Mouse (Mus musculus) brain, embryonic 14.5 days (tissue): Measurements from ENCODE around the gene Gm32742. TPM values are rescaled to one million over a fixed set of nuclear protein-coding genes. Genes with fewer than 3 reads are reported as not detected.

Experiments
- DNase-seq: peaks from one replicate; pipeline ENCODE4 v3.0.0-alpha.2; 2011; ENCODE audit warnings: low read depth
- CTCF ChIP-seq: fragments of 200-500 bp; IDR thresholded peaks from 2 replicates; pipeline ENCODE4 v1.5.1; 2012; ENCODE audit warnings: inconsistent platforms, mild to moderate bottlenecking, moderate library complexity, borderline replicate concordance; ENCODE audit not compliant: insufficient read depth, insufficient read length; ENCODE audit errors: extremely low read depth
- POLR2A ChIP-seq: fragments of 200-500 bp; IDR thresholded peaks from 2 replicates; pipeline ENCODE4 v1.6.1; 2012; ENCODE audit warnings: mild to moderate bottlenecking, inconsistent platforms, borderline replicate concordance; ENCODE audit not compliant: poor library complexity, insufficient read depth, insufficient read length, severe bottlenecking; ENCODE audit errors: extremely low read depth
- polyA plus RNA-seq: library from polyadenylated mRNA; depleted of rRNA; stranded (reverse); fragments of >200 nt; gene quantifications from 2 replicates; pipeline ENCODE4 v1.2.3, GENCODE M21; 2012

Gm32742 gene
- polyA plus RNA-seq, 1 experiment, result 0.04 TPM

DNA sequence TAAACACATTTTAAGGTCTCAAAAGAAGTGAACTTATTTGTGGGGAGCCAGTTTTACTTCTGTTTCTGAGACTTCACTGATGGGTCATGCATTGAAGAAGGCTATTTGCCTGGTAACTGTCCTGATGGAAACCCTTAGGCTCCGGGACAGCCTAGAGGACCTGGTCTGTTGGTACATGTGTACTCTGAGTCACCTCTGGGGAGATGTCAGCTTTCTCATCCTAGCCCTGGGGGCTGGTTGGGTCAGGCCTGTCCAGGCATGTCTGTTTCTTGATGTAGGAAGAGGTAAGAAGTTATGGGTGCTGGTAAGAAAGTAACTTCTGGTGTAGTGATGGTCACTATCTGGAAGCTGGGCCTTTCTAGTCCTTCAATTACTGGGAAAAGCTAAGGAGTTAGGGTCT, 10.4 kb upstream of the Gm32742 start:
- TF ChIP-seq CTCF, result no peak
- TF ChIP-seq POLR2A, result no peak
- no peak for DNase-seq

DNA sequence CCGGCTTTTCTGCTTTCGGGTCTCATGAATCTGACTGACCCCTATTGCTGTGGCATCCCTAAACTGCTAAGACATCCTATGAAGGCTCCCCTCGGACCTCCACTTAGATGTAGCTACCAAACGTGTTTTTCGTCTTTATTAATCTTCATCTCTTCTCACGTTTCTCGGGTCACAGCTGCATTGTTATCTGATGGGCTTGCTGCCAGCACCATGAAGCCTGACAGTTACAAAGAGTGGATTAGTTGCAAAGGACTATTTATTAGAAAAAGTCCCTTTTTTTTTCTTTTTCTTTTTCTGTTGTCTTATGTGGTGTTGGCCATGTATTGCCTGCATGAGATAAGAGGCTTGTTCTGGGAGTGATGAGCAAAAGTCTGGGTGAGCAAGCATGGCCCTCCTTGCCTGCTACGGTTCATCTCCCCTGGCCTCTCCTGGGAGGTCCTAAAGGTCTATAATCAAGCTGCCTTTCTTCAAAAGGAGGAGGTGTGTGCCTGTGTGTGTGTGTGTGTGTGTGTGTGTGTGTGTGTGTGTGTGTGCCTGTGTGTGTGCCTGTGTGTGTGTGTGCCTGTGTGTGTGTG, 9.7 kb upstream of the Gm32742 start:
- peak; percentile 20 for DNase-seq
- TF ChIP-seq CTCF (no peak), POLR2A (no peak)

DNA sequence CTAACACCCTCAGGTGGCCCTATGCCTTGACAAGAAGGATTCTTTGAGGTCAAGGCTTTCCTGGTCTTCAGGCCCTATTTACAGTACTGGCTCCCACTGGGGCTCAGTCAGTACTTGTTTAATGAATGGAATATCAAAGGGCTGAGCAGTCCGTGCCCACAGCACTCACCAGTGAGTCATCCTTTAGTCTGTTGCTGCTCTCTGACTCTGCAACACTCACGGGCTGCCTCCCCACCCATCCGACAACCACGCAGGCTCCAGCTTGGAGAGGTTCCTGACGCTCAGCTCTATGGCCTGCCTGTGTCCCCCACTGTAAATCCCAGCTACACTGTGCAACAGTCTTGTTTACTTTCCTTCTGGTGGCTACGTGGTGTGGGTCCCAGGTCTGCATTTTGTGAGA, 5.0 kb upstream of the Gm32742 start:
- no peak for TF ChIP-seq CTCF
- TF ChIP-seq POLR2A, result no peak
- DNase-seq, result no peak

DNA sequence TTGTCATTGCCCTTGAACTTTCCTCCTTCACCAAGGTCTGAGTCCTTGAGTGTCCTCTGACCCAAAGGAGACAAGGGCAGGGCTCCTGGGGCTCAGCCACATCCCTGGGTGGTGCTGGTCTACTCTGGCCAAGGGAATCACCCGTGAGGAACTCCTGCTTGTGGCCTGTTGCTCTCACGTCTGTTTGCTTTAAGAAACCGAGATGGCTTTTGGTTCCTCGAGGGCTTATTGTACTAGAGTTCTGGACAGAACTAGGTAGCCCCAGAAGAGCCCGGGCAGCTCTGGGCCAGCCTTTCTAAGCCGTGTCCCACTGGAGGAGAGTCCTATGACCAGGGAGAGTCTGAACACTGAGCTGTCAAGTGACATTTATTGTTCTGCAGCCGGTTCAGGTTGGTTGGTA, 3.8 kb upstream of the Gm32742 start:
- DNase-seq, result no peak
- TF ChIP-seq CTCF (no peak), POLR2A (no peak)

DNA sequence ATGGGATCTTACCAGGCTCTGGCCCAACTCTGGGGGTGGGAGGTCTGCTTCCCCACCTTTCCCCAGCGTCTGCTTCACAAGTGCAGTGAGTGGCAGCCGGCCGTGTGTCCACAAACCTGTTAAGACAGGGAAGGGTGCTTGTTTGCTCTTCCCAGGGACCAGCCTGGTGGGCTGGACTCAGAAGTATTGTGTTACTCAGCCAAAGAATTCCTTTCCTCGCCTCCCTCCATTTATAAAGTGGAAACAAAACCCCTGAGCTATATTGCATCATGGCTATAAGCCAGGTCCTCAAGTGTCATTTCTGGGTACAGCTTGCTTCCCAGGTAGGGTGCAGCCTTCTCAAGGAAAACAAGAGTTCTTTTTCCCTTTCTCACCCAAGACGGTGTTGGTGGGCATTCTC, 3.4 kb upstream of the Gm32742 start:
- DNase-seq, result no peak
- TF ChIP-seq CTCF, result no peak
- no peak for TF ChIP-seq POLR2A

DNA sequence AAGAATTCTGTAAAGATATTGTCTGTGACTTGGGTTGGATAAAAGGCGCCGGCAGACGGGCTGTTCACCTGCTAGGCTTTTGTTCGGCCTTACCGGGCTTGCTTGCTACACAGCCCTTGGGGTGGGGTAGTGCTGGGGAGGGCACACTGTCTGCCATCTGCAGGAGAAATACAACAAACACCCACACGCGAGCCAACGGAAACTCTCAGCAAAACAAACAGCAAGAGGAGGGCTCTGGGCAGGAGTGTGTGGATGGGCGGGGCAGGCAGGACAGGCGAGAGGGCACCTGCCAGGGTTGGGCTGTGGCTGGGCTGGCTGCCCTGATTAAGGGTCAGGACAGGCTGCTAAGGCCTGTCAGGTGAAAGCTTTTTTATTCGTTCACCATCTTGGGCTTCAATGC, 2.6 kb upstream of the Gm32742 start:
- TF ChIP-seq CTCF, result no peak
- TF ChIP-seq POLR2A, result no peak
- peak; percentile 50 for DNase-seq

DNA sequence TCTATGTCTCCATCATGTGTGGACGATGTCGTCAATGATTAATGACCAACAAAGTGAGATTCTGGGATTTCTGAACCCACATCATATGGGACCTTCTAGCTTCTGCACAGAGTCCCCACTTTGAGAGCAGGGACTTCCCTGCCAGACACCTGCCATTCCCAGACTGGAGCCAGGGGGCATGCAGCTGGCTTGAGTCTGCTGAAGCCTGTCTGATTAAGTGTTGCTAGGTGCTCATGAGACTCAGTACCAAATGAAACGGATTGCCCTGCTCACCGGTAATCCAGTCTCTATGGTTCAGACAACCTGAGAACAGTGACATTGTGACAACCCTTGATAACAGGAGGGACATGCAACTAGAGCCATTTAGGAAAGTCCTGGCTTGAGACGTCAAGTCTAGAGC, 1.3 kb downstream of the Gm32742 start:
- TF ChIP-seq POLR2A, result no peak
- no peak for TF ChIP-seq CTCF
- peak; percentile 18 for DNase-seq

DNA sequence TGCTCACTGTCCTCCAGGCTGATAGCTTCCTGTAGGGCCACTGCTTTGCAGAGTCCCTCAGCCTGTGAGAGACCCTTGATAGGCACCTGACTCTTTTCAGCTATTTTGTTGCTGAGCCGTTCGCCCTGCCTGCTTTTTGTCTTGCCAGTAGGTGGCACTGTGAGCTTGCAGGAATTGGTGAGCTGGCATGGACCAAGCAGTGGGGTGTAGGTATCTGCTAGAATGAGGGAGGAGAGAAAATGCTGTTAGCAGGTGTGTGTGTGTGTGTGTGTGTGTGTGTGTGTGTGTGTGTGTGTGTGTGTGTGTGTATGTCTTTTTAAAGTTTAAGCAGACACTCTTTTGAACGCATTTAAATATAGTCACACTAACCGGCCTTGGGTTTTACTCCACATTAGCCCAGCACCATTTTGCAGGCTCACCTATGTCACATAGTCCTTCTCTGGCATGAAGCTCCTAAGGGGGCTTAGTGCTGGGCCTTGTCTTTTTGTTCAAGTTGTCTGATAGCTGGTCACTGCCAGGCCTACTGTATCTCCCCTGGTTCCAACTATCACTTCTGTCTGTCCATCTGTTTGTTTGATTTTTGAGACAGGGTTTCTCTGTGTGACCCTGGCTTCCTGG, 3.4 kb downstream of the Gm32742 start:
- TF ChIP-seq POLR2A (no peak), CTCF (peak; percentile 97)
- DNase-seq, result peak; percentile 89

DNA sequence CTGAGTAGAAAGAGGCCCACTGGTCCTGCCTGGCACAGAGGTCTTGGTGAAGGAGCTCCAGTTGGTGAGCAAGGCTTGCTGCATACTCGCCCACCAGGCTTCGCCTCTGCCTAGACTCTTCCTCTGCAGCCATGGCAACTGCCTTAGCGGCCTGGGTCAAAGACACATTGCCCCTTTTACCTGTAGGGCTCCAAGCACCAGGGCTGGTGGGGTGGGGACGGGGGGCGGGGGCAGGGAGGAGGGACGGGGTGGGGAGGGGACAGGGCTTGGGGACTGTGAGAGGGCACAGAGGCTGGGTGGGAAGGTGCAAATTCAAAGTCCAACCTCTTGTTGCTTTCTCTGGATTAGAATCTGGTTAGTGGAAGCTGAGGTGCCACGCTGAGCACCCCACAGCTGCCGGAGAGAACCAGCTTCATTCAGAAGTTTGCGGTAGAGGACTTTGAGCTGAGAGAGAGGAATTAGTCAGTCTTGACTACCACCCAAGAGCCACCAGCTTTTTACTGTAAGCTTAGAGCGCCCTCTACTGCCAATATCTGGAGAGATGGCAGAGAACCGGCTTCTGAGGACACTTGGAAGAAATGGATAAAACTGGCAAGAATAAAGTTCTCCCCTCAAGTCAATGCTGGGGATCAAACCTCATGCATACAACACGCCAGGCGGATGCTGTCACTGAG, 13.1 kb downstream of the Gm32742 start:
- TF ChIP-seq POLR2A (no peak), CTCF (peak; percentile 79; the same call in 1 of the 2 replicates)
- peak; percentile 90 for DNase-seq

DNA sequence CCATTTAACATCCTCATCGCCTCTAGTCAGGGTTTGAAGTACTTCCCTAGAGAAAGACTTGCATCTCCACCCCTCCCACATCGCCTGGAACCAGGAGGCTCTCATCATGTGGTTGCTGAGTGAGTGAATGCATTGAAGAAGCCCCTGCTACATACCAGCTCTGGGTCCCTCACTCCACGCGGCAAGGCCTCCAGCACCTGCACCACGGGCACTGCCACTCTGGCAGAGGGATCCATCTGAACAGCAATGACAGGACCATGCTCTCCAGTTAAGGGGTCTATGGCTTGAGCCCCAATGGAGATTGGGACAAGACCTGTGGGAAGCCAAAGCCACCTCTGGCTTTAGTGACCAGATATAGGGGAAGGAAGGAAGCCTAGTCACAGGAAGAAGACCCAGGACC, 18.0 kb downstream of the Gm32742 start:
- no peak for DNase-seq
- no peak for TF ChIP-seq POLR2A
- TF ChIP-seq CTCF, result no peak

DNA sequence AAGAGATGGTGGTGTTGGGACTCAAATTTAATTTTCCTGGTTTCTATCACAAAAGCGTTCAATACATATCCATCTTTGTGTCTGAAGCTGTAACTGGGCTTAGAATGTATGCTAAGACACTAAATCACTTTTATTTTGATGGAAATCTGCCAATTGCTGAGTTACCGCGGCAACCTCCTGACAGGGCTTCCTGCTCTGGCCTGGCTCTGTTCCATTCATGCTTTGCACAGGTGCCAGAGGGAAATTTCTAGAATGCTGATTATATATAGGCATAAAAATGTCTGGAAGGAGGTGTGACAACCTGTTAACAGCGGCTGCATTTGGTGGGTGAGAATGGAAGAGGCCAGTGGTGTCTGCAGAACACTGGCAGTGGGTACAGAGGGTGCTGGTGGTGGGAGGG, 18.8 kb downstream of the Gm32742 start:
- DNase-seq, result peak; percentile 60
- no peak for TF ChIP-seq CTCF
- no peak for TF ChIP-seq POLR2A

DNA sequence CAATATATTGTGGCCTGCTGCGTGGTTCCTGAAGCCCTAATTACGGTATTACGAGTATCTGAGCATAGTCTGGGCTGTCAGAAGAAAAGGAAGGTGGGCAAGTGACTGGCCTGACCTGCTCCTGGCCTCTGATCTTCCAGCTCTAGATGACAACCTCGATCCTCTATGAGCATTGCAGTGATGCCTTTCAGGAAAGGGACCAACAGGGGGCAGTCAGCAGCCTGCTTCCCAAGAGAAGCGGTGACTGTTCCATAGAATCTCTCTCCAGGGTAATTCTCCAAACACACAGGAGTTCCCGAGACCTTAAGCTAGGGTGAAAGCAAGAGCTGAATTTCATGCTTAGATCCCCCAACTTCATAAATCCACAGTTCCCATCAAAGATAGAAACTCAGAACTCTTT, 21.1 kb downstream of the Gm32742 start:
- no peak for DNase-seq
- TF ChIP-seq POLR2A (no peak), CTCF (peak; percentile 11; the same call in 1 of the 2 replicates)
